Mouse (Mus musculus): Measurements from ENCODE around the gene Sertad2. TPM values are rescaled to one million over a fixed set of nuclear protein-coding genes. Genes with fewer than 3 reads are reported as not detected.
A peak's percentile ranks its signal among the peaks of the same experiment; 100 is the strongest.

Sertad2 gene
- total RNA-seq, 2 experiments from 2014 or later, result 11.1 to 14.2 TPM

DNA sequence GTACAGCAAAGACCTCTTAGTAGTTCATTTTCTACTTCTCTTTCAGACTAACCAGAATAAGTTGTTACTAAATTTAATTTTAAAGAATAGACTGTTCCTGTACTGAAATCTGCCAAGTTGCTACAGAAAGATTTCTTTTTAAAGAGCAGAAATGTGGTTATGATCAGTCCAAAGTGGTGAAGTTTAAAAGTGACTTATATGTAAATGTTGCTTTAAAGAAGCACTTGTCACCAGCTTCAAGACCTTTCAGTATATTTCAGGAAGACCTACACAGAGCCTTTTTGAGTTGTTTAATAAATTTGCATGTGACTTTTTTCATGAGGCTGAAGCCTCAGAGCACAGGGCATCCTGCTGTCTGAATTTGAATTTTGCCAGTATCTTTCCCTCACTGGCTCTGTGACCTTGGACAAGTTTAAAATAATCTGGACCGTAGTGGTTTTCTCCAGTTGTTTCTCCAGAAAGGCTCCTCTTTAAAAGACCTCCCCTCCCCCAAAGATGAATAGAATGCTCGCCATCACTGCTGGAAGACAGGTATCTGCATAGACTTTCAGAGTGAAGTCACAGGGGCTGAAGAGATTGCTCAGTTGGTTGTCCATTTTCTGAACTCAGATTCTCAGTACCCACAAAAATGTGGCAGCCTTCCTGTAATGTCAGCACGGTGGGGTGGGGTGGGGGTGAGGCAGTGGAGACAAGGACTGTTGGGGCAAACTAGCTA lies 1.9 kb downstream of the Sertad2 start:
- DNase-seq, result no peak

DNA sequence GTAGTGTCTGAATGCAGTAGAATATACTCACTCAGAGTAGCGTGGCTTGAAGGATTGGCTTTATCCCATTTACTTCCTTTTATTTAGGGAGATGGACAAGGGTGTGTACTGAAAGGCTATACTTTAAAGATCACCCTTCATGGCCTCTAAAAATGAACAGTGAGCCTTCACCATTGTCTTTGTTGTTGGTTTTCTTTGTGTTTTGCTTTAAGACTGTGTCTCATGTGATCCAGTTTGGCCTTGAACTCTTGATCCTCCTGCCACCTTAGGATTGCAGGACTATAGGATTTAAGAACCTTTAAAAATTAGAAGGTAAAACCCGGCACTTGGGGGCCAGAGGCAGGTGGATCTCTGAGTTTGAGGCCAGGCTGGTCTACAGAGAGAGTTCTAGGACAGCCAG lies 6.4 kb downstream of the Sertad2 start:
- no peak for DNase-seq

DNA sequence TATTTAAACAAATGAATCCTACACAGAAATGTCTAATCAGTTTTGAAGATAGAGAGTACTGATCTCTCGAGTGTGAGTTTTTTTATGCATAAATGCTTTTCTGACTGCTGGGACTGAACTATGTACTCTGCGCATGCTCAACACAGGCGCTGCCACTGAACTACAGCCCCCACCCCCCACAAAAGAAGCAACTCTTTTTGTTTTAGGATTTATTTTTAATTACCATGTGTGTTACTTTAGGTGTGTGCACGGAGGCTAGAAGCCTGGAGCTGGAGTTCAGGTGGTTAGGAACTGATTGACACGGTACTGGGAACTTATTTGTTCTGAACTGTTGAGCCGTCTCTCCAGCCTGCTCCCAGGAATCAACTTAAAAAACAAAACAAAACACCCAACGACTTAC lies 7.1 kb downstream of the Sertad2 start:
- no peak for DNase-seq

DNA sequence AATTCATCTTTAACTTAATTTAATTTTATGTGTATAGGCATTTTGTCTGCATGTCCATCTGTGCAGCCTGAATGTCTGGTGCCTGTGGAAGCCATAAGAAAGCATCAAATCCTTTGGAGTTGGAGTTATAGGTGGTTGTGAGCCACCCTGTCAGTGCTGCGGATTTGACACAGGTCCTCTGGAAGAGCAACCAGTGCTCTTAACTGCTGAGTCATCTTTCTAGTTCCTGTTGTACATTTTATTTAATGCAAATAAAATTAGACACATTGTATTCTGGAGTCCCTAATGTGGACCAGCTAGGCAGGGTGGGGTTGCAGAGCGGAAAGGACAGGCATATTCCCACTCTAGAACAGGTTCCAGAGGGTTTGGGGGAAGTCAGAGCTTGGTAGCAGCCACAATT lies 9.0 kb downstream of the Sertad2 start:
- DNase-seq, result no peak

DNA sequence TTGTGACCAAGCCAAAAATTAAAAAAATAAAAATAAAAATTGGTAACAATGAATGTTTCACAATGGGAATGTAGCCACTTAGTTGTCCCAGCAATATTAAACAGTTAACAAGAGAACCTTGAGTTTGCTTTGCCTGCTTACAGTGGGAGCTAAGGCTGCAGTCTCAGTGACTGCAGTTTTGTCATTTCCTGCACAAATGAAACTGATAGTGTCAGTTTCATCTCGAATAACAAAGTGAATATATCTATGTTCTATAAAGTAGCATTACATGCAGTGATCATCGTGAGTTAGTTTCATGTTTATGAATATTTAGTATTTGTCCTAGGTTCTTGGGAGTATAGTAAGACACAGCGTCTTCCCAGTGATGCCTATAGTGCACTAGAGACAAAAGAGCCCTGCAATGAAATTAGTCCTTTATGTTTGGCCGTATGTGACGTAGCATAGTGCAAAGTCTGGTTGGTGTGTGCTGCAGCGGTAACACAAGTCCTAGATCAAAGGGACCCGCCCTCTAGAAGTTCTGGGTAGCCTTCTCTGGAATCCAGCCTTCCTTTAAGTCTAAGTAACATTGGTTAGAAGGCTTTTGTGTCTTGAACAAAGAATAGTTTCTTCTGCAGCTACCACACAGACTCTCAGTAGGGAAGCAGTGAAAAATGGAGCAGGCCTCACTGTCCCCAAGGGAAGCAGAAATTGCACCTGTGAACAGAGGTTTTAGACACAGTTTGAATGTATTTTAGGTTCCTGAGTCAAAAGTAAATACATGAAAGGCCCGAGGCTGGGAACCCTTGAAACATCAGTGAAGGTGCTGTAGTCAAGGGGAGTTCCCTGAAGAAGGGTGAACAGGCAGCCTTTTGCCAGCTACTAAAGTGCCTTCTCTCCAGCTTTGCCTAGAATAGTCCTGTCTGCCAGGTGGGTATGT lies 10.0 kb downstream of the Sertad2 start:
- no peak for DNase-seq

DNA sequence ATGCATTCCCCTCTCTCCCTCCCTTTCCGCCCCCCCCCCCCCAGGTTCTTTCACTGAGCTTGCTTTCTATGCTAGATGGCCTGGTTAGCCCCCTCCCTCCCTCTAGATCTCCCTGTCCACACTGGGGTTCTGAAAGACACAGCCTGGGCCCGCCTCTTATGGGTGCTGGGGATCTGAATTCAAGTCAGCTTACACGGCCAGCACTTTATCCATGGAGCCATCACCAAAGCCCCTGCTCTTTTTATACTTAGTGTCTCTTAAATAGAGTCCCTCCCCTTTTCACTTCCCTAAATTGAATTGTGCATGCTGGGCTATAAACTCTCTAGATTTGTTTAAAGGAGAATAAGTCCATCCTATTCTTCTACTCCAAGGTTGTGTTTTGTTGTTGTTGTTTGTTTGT lies 12.6 kb downstream of the Sertad2 start:
- DNase-seq, result no peak

DNA sequence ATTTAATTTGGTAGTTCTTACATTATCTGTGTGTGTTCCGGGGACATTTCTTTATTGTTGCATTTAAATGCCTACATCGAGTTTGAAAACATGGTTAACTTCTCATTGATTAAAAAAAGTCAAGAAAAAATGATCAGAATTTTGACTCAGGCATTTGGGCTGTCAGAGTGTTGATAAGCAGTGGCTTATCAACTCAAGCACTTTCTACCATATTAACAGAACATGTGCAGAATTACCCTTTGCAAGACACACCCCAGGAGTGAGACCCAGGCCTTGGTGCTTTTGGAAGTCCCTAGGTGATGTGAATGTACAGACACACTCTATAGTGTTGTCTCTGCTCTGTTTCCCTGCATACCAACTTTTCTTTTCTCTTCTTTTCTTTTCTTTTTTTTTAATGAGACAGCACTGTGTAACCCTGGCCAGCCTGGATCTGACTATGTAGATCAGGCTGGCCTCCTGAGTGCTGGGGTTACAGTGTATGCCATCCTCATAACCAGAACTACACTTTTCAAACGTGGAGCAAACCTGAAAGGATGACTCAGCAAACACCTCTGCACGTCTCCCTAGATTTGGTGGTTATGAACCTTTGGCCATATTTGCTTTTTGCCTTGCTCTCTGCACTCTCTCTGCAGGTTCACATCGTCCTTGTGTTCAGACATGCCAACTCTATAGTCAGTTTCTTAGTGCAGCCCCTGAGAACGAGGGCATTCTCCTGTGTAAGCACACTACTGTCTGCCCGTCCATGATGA lies 13.3 kb downstream of the Sertad2 start:
- DNase-seq, result no peak

DNA sequence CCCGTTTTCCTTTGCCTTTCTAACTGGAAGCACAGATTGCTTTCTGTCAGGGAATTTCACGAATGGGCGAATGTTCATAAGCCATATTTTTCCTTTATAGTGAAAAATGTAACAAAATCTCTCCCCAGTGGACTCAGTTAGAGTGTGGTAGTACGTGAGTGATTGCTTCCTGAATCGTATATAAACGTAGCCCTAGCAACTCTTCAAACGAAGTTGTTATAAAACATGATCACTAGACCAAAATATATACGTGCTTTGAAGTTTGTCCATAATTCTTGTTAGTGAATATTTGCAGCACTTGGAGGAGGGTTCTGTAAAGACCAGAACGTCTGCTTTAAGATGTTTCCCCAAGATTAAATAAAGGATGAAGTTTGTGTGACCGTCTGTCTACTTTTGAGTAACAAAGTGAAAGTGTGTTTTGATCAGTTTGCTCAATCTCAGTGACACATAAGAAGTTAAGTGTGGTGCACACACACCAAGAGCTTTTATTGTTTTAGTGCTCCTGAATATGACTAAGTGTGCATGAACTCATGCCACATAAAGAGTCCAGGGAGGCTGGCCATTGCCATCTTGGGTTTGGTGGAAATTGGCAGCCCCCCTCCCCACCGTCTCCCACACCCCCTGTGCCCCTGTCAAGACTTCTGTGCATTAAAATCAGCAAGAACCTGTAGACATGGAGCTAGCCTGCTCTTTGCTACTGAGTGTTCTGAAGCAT lies 16.3 kb downstream of the Sertad2 start:
- no peak for DNase-seq

DNA sequence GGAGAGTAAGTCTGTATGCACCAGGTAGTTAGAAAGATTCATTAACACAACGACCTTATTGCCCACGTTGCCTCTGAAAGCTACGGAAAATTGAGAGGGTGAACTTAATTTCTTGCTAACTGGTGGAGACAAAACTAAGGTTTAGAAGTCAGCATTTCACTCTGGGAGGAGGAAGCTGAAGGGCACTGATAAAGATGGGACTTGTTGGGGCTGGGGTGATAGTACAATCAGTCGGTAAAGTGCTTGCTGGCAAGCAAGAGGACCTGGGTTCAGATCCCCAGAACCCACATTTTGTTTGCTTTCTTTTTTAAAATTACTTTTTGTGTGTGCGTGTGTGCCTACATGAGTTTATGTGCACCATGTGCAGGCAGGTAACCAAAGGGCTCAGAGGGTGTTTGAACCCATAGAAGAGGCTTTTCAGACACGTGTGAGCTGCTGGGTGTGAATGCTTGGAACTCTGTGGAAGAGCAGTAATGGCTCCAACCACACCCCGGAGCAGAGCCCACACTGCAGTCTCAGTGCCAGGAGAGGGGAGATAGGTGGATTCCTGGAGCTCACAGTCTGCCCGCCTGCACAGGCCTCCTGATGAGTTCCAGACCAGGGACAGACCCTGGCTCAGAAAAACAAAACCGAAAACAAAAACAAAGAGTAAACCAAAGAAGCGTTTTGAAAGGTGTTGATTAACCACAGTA lies 17.0 kb downstream of the Sertad2 start:
- no peak for DNase-seq

DNA sequence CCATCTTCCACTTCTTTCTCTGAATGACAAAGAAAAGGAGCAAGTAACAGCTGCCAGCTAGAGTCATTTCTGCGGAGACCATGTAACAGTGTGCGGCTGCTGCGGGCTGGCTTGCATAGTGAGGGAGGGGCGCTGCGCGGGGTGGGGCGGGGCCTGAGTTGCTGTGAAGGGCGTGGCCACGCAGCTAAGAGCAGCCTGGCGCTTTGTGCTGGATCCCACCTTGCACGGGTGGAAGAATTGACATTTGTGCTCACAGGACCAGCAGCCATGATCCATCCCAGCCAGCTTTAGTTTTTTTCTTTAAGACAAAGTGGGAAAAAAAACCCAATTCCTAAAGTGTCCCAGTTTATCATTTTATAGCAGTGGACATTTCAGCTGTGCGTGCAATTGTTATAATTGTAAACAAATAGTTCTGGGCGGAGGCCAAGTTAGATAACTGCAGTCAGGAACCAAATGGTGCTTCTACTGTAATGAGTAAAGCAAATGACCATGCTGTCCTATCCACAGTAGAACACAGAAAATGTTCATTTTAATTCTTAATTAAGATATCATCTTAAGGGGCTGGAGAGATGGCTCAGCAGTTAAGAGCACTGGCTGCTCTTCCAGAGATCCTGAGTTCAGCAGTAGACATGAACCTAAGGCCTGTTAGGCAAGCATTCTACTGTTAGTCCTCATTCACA lies 18.4 kb downstream of the Sertad2 start:
- DNase-seq, result peak; percentile 54 to 72

DNA sequence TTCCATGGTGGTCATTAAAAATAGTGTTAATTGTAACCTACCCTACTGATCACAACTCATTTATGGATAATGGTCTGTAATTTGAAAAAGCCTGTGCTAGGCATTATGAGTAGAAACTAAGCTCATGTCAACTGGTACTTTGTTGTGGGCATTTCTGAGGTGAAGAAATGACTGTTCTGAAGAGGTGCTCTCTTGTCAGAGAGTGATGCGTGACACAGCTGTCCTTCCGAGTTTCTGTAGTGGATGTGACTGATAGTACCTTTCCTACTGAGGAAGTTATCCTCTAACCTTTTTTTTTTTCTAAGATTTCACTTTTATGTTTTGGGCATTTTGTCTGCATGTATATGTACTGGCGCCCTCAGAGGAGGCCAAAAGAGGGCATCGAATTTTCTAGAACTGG lies 22.0 kb downstream of the Sertad2 start:
- DNase-seq, result no peak

DNA sequence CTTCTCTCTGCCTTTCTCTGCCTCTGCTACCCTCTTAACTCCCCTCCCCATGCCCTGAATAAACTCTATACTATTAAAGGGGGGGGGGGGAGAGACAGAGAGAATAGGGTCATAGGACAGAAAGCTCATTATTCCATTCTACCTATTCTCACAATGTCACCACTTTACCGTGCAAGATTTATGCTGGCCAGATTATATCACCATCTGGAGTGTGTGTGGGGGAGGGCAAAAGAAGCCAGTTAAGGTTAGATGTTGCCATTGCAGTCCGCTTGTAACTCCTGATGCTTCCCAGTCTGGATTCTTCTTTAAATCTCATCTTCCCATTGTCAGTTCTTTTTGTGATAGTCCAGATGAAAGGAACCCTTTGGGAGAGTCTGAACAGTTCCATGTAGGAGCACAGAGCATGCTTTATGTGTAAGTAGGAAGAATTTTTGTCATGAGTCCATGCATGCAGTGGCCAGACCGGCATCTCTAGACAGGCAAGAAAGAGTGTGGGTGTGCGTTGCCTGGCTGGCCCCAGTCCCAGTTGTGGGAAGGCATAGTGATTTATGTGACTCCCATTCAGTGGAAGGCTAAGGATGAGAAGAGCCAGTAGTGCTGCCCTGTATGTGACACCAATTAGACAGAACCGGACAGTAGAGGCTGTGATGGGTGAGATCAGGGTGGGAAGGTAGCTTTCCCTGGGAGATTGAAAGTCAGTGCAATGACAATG lies 28.8 kb downstream of the Sertad2 start:
- DNase-seq, result peak; percentile 58 to 59

DNA sequence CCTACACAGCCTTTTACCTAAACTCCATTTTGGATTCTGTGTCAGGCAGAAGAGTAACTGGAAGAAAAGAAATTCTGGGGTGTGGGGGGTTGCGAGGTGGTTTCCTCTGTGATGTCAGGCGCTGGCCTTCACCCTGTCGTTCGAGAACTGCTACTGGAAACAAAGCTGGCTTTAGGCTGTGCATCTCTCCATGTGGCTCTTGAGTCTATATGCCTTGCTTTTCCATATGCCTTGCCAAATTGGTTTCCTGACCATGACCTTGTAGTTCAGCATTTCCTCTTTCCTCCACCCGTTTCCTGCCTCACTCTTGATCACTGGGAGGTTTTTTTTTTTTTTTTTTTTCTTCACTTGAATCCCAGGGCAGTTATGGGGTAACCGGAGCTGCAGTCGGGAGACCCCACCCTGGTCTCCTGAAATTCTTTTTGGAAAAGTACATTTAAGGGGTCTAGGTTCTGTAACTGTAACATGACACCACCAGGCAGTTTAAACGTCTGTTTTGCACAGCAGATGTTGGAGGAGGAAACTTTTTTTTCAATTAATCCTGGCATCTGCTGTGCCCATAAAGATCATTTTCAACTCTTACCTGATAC lies 33.1 kb downstream of the Sertad2 start:
- no peak for DNase-seq

DNA sequence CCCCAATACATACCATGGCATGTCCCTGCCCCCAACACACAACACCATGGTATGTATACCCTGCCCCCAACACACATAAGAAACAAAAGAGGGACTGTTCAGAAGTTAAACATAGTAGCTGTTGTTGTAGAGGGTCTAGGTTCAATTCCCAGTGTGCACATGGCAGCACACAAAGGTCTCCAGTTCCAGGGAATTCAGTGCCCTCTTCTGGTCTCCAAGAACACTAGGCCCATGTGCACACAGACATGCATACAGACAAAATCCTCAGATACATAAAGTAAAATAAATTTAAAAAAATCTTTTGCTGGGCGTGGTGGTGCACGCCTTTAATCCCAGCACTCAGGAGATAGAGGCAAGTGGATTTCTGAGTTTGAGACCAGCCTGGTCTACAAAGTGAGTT lies 39.7 kb downstream of the Sertad2 start:
- DNase-seq, result no peak

DNA sequence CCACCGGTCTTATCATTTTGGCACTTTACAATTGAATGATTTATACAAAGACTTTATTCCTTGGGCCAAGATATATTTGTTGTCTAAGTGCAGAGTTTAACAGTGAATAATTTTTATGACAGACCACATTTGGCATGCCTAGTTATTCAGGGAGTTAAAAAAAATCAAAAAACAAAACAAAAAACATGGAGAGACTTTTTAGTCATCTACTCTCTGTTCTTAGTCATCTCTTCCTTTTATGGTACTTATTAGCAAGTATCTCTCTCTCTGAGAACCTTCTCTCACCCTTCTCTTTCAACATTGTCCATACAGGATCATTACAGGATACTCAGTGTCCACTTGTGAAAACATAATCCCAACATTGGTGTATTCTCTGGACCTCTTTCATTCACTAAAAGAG lies 42.2 kb downstream of the Sertad2 start:
- DNase-seq, result no peak

DNA sequence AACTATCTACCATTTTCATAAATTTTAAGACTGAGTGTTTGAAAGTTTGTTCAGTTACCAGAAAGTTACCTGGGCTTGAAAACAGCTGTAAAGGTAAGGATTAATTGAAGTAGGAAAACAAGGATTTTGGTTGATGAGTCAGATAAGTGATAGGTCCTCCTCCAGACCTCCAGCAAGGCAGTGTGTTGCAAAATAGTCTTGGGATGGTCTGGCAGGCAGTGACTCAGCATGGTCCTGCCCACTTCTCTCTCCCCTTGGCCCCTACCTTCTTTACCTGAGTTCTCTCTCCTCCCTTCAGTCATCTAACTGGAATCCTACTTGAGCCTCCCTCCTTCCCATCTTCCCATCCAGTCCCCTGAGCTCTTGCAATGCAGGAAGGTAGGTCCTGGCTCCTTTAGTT lies 43.1 kb downstream of the Sertad2 start:
- DNase-seq, result no peak

DNA sequence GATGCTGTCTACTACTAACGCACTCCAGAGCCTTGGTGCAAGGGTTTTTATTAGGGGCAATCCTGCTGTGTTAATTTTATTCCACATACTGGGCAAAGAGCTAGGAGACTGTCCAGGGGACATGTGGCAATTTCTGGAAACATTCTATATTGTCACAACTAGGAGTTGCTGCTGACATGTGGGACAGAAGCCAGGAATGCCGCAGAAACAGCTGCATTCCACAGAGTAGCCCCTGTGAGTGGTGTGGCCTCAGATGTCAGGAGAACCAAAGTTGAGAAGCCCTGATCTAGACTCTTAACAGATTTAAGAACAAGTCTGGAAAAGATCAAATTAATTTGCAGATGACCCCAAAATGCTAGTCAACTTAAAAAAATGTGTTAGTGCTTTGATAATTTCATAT lies 46.3 kb downstream of the Sertad2 start:
- DNase-seq, result no peak

DNA sequence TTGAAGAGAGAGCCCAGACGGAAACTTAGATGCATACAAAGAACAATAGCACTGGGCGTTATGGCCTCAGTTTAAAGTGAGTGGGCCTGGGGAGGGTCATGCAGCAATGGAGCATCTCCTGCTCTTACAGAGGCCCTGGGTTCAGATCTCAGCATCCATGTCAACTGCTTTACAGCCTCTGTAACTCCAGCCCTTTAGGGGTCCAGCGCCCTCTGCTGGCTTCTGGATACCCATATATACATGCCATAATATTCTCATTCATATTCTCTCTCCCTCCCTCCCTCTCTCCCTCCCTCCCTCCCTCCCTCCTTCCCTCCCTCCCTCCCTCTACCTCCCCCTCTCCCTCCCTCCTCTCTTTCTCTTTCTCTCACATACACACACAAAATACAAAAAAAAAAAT lies 49.0 kb downstream of the Sertad2 start:
- peak; percentile 10 to 35 for DNase-seq
